In genomic region chr15:59146111-59146510, GRCm38 (mm10) we compare ENCODE assay signal across 18 mouse cellular contexts.
DNase-seq lines count a peak whose midpoint lies in the region; ATAC-seq and TF ChIP-seq lines count a peak whose summit lies in the region.
"Had no signal": no experiment of that assay in that cellular context is flagged by ENCODE, and none has a peak within 500 bp of the region (broad histone marks: within the 10 kb centered on the region; RNA-seq: fewer than 3 reads in every experiment).

No protein-coding gene starts in this region.

- ATAC-seq in lung, embryonic 15.5 days (ENCODE audit: borderline replicate concordance, extremely low read depth, low FRiP score, low TSS enrichment): no peak
- ATAC-seq: forebrain, postnatal 0 days; intestine, embryonic 16.5 days had no signal

- H3K9ac ChIP-seq in lung, embryonic 15.5 days: no peak overlapping the region
- peak overlapping the region; percentile 48 for H3K9ac ChIP-seq in MEL (ENCODE audit: control insufficient read depth, low read depth, low read length, poor library complexity, severe bottlenecking)
- H3K9ac ChIP-seq: forebrain, postnatal 0 days; liver, embryonic 14.5 days; neural tube, embryonic 12.5 days had no signal

- no peaks in the 10 kb centered on the region for H3K79me2 ChIP-seq in MEL (ENCODE audit: control insufficient read depth, insufficient read depth, low read length, poor library complexity)
- H3K79me2 ChIP-seq in macrophage (ENCODE audit: inconsistent target): no peaks in the 10 kb centered on the region

- no peak for DNase-seq in lung, adult 18-20 months
- DNase-seq in ES-CJ7 (ENCODE audit: low read depth, low spot score) (peak; percentile 38), MEL (ENCODE audit: low read depth, low spot score) (no peak)
- DNase-seq in layer of hippocampus, postnatal 36 days: no peak
- no peak for DNase-seq in frontal cortex, adult 2 months (ENCODE audit: extremely low spot score in 1 of 2, low spot score in 1 of 2)
- DNase-seq: adrenal gland, adult 8-10 months; cerebellum, adult 11 months; forebrain, postnatal 0 days; heart, postnatal 36 days; kidney, postnatal 36 days; right cerebral cortex, adult 18-20 months had no signal

- WGBS in lung, embryonic 15.5 days: 79% methylated on average over 19 of the region's 19 CpGs
- 94% methylated on average over 19 of the region's 19 CpGs for WGBS in macrophage (ENCODE audit: missing documents)

- no peaks in the 10 kb centered on the region for H3K27me3 ChIP-seq in lung, embryonic 15.5 days
- H3K27me3 ChIP-seq in MEL (ENCODE audit: control insufficient read depth in 1 of 2, insufficient read depth in 2 of 2, low read length in 2 of 2): no peaks in the 10 kb centered on the region
- H3K27me3 ChIP-seq: heart, embryonic 13.5 days; neural tube, embryonic 12.5 days had no signal

- no peak for TF ChIP-seq POLR2A in MEL (IDR thresholded peaks at IDR 0.05; ENCODE audit: control insufficient read depth in 1 of 2, insufficient read depth in 1 of 2, low read depth in 1 of 2, low read length in 2 of 2, poor library complexity in 1 of 2)

- no peaks in the 10 kb centered on the region for H3K36me3 ChIP-seq in lung, embryonic 15.5 days
- H3K36me3 ChIP-seq in MEL (ENCODE audit: control insufficient read depth in 1 of 2, insufficient read depth in 2 of 2, low read length in 2 of 2) (peaks cover 0 to 3% of the 10 kb centered on the region in 2 experiments; a peak in 1 of 4 replicates), macrophage (ENCODE audit: inconsistent target) (no peaks in the 10 kb centered on the region)
- H3K36me3 ChIP-seq: heart, embryonic 13.5 days; neural tube, embryonic 12.5 days had no signal

- H3K4me2 ChIP-seq in lung, embryonic 15.5 days: no peak overlapping the region
- H3K4me2 ChIP-seq: heart, embryonic 13.5 days; neural tube, embryonic 12.5 days had no signal

- peak overlapping the region; percentile 12; the same call in 1 of the 2 replicates for H3K27ac ChIP-seq in lung, embryonic 15.5 days
- H3K27ac ChIP-seq in MEL (ENCODE audit: control insufficient read depth, low read depth, low read length): peak overlapping the region; percentile 19; the same call in 1 of the 2 replicates
- H3K27ac ChIP-seq in macrophage: peak overlapping the region; percentile 79
- H3K27ac ChIP-seq: heart, embryonic 13.5 days; left cerebral cortex, adult 2 months; liver, embryonic 14.5 days; neural tube, embryonic 12.5 days had no signal

- peaks cover 17% of the 10 kb centered on the region for H3K4me1 ChIP-seq in lung, embryonic 15.5 days
- peaks cover 0 to 14% of the 10 kb centered on the region in 2 experiments; a peak in 2 of 4 replicates for H3K4me1 ChIP-seq in MEL (ENCODE audit: control insufficient read depth in 1 of 2, insufficient read depth in 2 of 2, low read length in 2 of 2)

- H3K9me3 ChIP-seq in lung, embryonic 15.5 days: no peaks in the 10 kb centered on the region
- H3K9me3 ChIP-seq in MEL (replicated peaks; ENCODE audit: insufficient read depth, low read length): no peaks in the 10 kb centered on the region
- H3K9me3 ChIP-seq: heart, embryonic 13.5 days; neural tube, embryonic 12.5 days had no signal

- no peak overlapping the region for H3K4me3 ChIP-seq in lung, embryonic 15.5 days
- H3K4me3 ChIP-seq in MEL (ENCODE audit: control insufficient read depth in 1 of 2, insufficient read depth in 1 of 2, low read depth in 2 of 2, low read length in 2 of 2) (peak overlapping the region; percentile 43 to 73; a peak in 3 of 4 replicates), macrophage (ENCODE audit: inconsistent target) (no peak overlapping the region)
- H3K4me3 ChIP-seq: heart, embryonic 13.5 days; left cerebral cortex, adult 2 months; neural tube, embryonic 12.5 days had no signal

- TF ChIP-seq RAD21 in MEL (IDR thresholded peaks at IDR 0.05; ENCODE audit: low read depth, low read length): no peak

- TF ChIP-seq CTCF in MEL (IDR thresholded peaks at IDR 0.05 in 2 of 3, conservative IDR thresholded peaks at IDR 0.05 in 1 of 3; ENCODE audit: control insufficient read depth in 1 of 3, insufficient read depth in 1 of 3, low read depth in 2 of 3, low read length in 3 of 3, poor library complexity in 1 of 3, severe bottlenecking in 1 of 3): no peak

- no peak for TF ChIP-seq EP300 in MEL (IDR thresholded peaks at IDR 0.05; ENCODE audit: low read depth in 1 of 2, low read length in 2 of 2)

TF ChIP-seq in MEL, 35 proteins besides CTCF, POLR2A, EP300 and RAD21:
- no peak for TF ChIP-seq CHD2 (IDR thresholded peaks at IDR 0.05; ENCODE audit: low read length)
- no peak for TF ChIP-seq USF1 (IDR thresholded peaks at IDR 0.05; ENCODE audit: low read depth, low read length)
- TF ChIP-seq ZKSCAN1 (IDR thresholded peaks at IDR 0.05; ENCODE audit: low read depth, low read length): no peak
- no peak for TF ChIP-seq BHLHE40 (IDR thresholded peaks at IDR 0.05; ENCODE audit: borderline replicate concordance, low read depth, low read length)
- no peak for TF ChIP-seq POLR2AphosphoS2 (IDR thresholded peaks at IDR 0.05; ENCODE audit: low read length)
- no peak; the same call in 1 of the 2 replicates for TF ChIP-seq SIN3A (IDR thresholded peaks at IDR 0.05; ENCODE audit: low read length)
- no peak for TF ChIP-seq USF2 (IDR thresholded peaks at IDR 0.05; ENCODE audit: borderline replicate concordance in 1 of 2, insufficient read depth in 1 of 2, low read depth in 1 of 2, low read length in 2 of 2)
- TF ChIP-seq CHD1 (IDR thresholded peaks at IDR 0.05; ENCODE audit: low read depth, low read length): no peak

Comparison
In these comparisons a context has a peak if more than half of its experiments do, and no peak if none do; other contexts are left out.
1. H3K27ac ChIP-seq: peak in every context shown above with its lines; median percentile 79 in macrophage; 19 in MEL; 12 in lung, embryonic 15.5 days.
2. H3K4me3 ChIP-seq: peak in MEL (2 of 2); none in lung, embryonic 15.5 days (single experiment) and macrophage (single experiment).